Mouse (Mus musculus) monocyte, adult 5-6 weeks (primary cell): ENCODE data around the gene Scgb1b19. TPM values are rescaled to one million over a fixed set of nuclear protein-coding genes. Genes with fewer than 3 reads are reported as not detected.
"Not testable (repeated sequence)": the region's sequence is repeated elsewhere in the genome, so short reads cannot be mapped to it uniquely, and the experiment has no call there.

Experiments
- ATAC-seq: fragments of 153-309, 156-312 bp; replicated peaks from 2 replicates; pipeline ENCODE4 v1.8.0; 2017; ENCODE audit warnings: mild to moderate bottlenecking; ENCODE audit not compliant: low TSS enrichment, insufficient number of reproducible peaks, severe bottlenecking, poor library complexity, low FRiP score
- total RNA-seq: library from RNA; stranded (forward); fragments of 200-1000, 200-491, 200-594 nt; gene quantifications from 3 replicates; pipeline ENCODE4 v1.2.3, GENCODE M21; 2017

Gene Scgb1b19
- total RNA-seq, result not detected in 3 replicates

GRCm38 (mm10) chr7:33286991-33287390 is at the start of gene Scgb1b19:
Gene Scgb1b19, plus strand, starts transcription at chr7:33287291.
- ATAC-seq, result not testable (repeated sequence)

DNA sequence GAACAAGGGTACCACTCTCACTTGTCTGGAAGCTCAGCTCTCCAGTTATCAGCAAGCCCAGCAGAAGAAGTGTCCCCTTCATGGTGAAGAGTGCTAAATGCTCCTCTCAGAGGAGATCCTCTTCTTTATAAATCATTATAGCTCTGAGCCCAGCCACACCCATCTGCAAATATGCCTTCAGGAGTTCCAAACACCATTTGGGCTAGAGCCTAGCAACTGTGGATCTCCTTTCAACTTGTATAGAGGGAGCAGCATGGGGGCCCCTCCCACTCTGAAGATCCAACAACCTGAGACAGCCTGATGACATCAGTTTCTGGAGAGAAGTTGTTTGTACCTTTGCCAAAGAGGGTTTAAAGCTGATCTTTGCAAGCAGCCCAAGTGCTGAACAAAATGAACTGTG is 6.9 kb upstream of the Scgb1b19 start, which contains the start of gene Scgb2b19:
TSS of gene Scgb2b19 (minus strand) at position 101 of the 400 bp plus-strand sequence.
- not testable (repeated sequence) for ATAC-seq

Other genes with a start within 250 kb of the Scgb1b19 start
- gene Scgb2b17, start 230.7 kb upstream of the Scgb1b19 start, total RNA-seq, result not detected in 3 replicates
- not detected in 3 replicates for gene Scgb1b17, start 223.8 kb upstream of the Scgb1b19 start, total RNA-seq
- not detected in 3 replicates for gene Scgb2b18, start 113.4 kb upstream of the Scgb1b19 start, total RNA-seq
- not detected in 3 replicates for gene Scgb1b18, start 101.7 kb upstream of the Scgb1b19 start, total RNA-seq
- gene Scgb2b19, start 7.0 kb upstream of the Scgb1b19 start, total RNA-seq, result not detected in 3 replicates
- gene Scgb2b20, start 79.0 kb downstream of the Scgb1b19 start, total RNA-seq, result not detected in 3 replicates
- not detected in 3 replicates for gene Scgb1b20, start 85.9 kb downstream of the Scgb1b19 start, total RNA-seq
- not detected in 3 replicates for gene Scgb2b21, start 233.2 kb downstream of the Scgb1b19 start, total RNA-seq